Mouse (Mus musculus) testis, postnatal 10 days (tissue): ENCODE measurements around the gene Ccdc169.

ENCODE experiments used
- DNase-seq: peaks from one replicate; pipeline ENCODE4 v3.0.0; 2021; ENCODE audit warnings: low spot score

The Ccdc169 gene

DNA sequence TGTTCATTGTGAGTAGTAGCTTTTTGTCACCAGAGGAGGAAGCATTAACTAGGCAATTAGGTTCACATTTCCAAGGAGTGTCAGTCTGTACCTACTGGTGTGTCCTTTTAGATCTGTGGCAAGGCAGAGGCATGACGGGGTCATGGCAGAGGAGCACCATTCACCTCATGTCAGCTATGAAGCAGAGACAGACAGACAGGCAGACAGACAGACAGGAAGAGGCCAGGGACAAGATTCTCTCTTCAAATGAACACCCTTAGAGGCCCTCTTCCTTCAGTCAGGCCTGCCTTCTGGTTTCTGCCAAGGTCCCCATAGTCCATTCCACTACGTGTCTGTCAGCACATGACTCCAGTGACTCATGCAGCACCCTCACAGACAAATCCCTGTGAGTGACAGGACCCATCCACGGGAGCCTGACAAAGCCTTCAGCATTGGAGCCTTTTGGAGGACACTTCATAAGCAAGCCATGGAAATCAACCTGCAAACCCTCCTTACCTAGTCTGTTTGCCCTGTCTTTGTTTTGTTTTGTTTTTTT is 14.7 kb upstream of the Ccdc169 start:
- DNase-seq, result no peak

DNA sequence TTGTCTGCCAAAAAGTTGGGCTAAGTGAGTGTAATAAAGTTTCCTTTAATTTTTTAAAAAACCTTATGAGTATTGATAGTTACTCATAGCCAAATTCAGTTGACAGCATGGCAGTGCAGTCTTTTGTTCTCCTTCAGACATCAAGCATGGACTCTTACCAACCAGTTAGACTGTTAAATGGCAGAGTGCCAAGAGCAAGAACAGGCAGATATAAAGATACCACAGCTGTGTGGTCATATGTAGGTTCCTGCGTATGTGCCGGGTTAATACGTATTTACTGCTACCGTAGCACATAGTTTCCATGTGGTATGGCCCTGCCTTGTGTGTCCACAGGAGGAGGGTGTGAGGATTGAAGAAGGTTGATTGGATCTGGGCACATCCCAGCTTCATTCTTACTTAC is 14.1 kb upstream of the Ccdc169 start:
- no peak for DNase-seq

GRCm38 (mm10) chr3:55129181-55129692 is 7.9 kb upstream of the Ccdc169 start:
- no peak for DNase-seq

GRCm38 (mm10) chr3:55131576-55132233 is 5.4 kb upstream of the Ccdc169 start:
- DNase-seq, result no peak

DNA sequence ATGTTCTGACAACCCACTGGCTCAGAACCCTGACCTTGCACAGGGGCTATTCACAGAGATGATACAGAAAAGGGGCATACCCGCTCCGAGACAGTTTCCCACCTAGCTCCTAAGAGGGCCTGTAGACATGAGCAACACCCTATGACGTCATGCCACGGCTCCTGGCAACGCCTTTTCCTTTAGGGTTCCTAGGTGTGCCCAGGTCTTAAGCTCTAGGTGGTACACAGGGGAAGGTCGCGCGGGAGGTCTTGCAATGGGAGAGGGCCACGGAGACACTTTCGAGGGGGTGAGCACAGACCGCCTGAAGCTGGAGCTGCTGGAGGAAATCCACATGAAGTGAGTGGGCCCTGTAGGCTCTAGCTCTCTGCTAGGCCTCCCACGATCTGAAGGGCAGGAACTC is 2.7 kb downstream of the Ccdc169 start:
- no peak for DNase-seq

DNA sequence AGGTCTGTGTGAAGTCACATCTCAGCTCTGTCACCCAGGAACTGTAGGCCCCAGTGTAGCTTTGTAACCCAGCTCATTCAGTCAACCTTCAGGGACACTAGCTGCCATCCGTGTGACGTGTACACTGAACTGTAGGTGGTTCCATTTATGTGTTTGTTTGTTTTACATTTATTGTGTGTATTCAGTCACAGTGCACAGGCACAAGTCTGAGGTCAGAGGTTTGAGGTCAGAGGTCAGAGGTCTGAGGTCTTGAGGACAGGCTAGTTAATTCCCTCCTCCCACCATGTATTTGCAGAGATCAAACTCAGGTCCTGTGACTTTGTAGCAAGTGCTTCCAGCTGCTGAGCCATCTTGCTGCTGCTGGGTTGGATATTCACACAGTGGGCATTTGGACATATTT is 4.3 kb downstream of the Ccdc169 start:
- DNase-seq, result no peak

- no peak for DNase-seq
These were observed 7.8 kb downstream of the Ccdc169 start for GRCm38 (mm10) chr3:55144916-55145315.

DNA sequence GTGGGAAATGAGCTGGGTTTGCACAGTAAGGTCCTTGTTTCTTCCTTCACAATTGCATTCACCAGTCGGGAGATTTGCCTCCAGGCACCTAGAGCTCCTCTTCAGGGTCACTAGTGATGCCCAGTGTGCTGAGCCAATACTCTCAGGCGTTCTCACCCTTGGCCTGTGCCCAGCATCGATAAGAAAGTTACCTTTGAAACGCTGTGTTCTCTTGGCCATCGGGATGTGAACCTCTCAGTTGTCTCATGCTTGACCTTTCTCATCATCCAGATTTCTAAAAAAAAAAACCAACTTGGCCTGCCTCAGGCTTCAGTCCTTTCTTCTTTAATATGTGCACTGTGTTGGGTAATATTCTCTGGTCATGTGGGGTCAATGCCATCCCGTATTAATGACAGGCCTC is 9.3 kb downstream of the Ccdc169 start:
- DNase-seq, result peak; percentile 57

DNA sequence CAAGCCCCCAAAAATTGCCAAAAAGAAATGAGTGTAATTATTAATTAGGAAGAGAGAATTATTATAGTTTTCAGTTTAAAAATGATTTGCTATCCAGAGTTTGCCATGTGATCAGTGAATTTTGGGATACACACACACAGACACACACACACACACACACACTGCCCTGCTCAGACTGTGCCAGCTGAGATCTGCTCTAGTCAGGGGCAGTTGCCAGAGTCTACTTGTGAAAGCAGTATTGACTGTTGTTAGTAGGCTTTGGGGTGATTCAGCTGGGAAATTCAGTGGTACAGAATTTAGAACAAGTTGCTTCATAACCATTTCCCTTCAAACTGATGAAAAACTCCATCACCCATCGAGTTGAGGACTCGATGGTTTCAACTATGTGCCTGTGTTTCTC is 10.0 kb downstream of the Ccdc169 start:
- no peak for DNase-seq

GRCm38 (mm10) chr3:55148091-55148490 is 11.0 kb downstream of the Ccdc169 start:
- no peak for DNase-seq

DNA sequence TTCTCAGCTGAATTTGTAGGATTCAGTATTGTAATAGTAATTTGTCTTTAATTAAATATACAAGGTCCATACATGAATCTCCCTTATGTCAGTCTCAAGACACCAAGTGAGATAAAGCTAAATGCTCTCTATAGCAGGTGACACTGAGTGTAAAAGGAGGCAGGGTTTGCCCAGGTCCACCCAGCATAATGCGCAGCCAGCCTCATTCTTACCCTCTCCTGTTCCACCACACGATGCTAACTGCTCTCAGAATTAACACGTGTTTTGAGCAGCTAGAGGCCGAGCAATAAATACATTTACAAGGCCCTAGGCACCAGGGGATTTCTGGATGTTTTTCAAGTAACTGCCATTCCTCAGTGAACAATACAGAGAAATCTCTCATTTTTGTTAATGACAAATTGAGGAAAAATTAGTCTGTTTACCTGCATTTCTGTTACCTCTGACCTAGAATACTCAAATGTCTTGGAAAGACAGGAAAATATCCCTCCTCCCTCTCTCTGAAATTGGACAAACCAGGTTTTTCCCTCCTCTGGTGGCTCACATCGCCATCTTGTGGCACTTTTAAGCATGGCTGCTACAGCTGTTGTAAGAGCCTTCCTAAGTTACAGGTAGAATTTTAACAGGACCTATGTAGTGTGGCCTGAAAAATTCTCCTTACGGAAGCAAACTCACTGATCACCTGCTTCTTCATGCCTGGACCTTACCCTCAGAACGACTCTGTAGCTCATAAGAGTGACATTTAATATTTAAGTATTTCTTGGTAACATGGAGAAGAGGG is 14.7 kb downstream of the Ccdc169 start:
- DNase-seq, result peak; percentile 84

- DNase-seq, result no peak
These were observed 15.7 kb downstream of the Ccdc169 start for GRCm38 (mm10) chr3:55152673-55153334.

DNA sequence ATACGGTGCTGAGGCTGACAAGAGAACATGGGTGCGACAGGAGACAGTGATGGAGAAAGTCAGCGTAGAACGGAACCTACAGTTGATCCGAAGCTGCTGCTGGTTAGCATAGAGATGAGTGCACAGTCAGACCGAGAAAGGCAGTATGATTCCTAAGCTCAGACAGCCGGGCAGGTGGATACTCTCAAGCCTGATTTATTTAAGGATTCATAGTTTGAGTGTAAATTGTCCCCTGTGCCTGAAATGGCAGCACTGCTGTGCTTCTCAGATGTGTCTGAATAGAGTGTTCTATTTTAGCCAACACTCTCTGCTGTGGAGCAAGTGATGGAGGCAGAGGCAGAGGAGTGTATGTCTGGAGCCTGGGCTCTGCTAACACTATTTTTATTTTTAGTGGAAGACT is 17.0 kb downstream of the Ccdc169 start:
- no peak for DNase-seq

DNA sequence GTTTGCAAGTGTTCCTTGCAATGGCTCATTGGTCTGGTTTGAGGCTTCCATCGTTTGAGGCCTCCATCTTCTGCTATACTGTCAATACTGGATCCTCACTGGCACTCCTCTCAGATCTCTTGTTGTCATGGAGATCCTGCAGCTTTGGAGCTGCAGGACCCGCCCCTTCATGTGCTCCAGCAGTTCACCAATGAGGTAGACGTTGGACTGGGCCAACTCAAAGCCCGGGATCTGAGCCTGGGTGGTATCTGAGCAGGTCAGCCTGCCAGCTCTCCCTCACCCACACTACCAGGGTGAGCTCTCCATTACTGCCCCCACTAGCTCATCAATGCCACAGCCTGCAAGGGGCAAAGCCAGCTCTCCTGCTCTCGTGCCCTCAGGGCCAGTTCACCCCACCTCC is 20.3 kb downstream of the Ccdc169 start:
- no peak for DNase-seq

DNA sequence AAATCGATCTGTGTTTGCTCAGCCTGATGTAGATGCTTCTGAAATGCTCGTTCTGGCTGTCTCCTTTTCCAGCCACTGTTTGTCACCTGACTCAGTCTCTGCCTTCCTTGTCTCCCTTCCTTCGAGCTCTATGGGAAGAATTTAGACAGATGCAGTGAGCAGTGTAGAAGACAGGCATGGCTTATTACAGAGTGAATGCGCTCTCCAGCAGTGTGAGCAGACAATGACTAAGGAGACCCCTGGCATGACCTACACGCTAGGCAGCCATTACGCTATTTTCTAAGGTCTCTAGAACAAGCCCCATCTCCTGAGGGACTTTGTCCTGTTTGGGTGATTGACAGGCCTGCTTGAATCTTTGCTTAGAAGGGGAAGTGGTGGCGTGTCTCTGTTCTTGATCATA is 24.0 kb downstream of the Ccdc169 start:
- no peak for DNase-seq

GRCm38 (mm10) chr3:55163510-55163909 is 26.4 kb downstream of the Ccdc169 start:
- no peak for DNase-seq

DNA sequence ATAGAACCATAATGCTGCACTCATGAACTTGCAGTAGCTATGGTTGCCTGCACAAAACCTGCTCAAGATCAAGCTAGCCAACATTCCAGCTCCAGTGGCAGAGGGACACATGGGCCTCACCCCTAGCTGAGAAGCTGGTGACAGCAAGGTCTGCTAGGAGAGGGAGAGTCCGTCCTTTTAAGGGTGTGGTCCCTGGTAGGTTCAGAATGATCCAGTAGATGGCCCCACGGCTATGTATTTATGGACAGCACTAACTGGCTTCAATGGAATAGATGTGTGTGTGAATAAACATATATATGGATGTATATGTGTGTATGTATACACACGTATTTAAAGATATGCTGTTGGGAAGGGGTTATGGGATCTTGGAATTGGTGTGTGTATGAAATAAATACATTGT is 35.3 kb downstream of the Ccdc169 start:
- DNase-seq, result no peak

GRCm38 (mm10) chr3:55177271-55177670 is 40.1 kb downstream of the Ccdc169 start:
- no peak for DNase-seq

- DNase-seq, result peak; percentile 54
These were observed 44.6 kb downstream of the Ccdc169 start, which contains the start of gene Sohlh2 for GRCm38 (mm10) chr3:55181766-55182165. TSS of gene Sohlh2 (plus strand) at chr3:55182028.

GRCm38 (mm10) chr3:55191668-55192067 is 54.5 kb downstream of the Ccdc169 start:
- DNase-seq, result no peak

- no peak for DNase-seq
These were observed 56.2 kb downstream of the Ccdc169 start for GRCm38 (mm10) chr3:55193351-55193750.

GRCm38 (mm10) chr3:55194792-55195191 is 57.7 kb downstream of the Ccdc169 start:
- no peak for DNase-seq
